Mouse (Mus musculus): ENCODE results near the gene Arhgef17.

GRCm38 (mm10) chr7:100930619-100931315 lies 1.1 kb downstream of the Arhgef17 start:
- TF ChIP-seq CTCF (IDR thresholded peaks at IDR 0.05; ENCODE audit: borderline replicate concordance, extremely low read depth, insufficient read depth, insufficient read length), result no peak
- TF ChIP-seq POLR2A (IDR thresholded peaks at IDR 0.05; ENCODE audit: borderline replicate concordance, extremely low read depth, insufficient read depth, insufficient read length, poor library complexity, severe bottlenecking), result no peak

Data from brain, embryonic 14.5 days (tissue).